ENCODE assay signal across 8 mouse cellular contexts in genomic region chr17:15497882-15498752, GRCm38 (mm10). TPM values are rescaled to one million over a fixed set of nuclear protein-coding genes. Genes with fewer than 3 reads are reported as not detected.
A peak's percentile ranks its signal among the peaks of the same experiment; 100 is the strongest.
DNase-seq lines count a peak whose midpoint lies in the region; ATAC-seq lines count a peak whose summit lies in the region.

No protein-coding gene starts in this region.

- WGBS in hindbrain, embryonic 13.5 days, result under 1% methylated on average over 50 of the region's 50 CpGs

- H3K9ac ChIP-seq in hindbrain, embryonic 13.5 days, result peak overlapping the region; percentile 86

- H3K36me3 ChIP-seq in hindbrain, embryonic 13.5 days, result peaks cover 22% of the 10 kb centered on the region

- peak overlapping the region; percentile 95 for H3K4me3 ChIP-seq in hindbrain, embryonic 13.5 days

- ATAC-seq in hindbrain, embryonic 13.5 days (ENCODE audit: low FRiP score), result peak; percentile 95

- H3K27ac ChIP-seq in hindbrain, embryonic 13.5 days, result peak overlapping the region; percentile 96

- no peaks in the 10 kb centered on the region for H3K27me3 ChIP-seq in hindbrain, embryonic 13.5 days

- peak; percentile 97 for DNase-seq in NIH3T3 (ENCODE audit: low read depth)
- DNase-seq in cerebellum, postnatal 10 days, result peak; percentile 98
- DNase-seq in frontal cortex, postnatal 10 days (ENCODE audit: low spot score in 2 of 2), result peak; percentile 91 to 94
- peak; percentile 92 to 95 for DNase-seq in layer of hippocampus, postnatal 25 days (ENCODE audit: extremely low spot score in 1 of 2, low spot score in 1 of 2)
- DNase-seq in lung, postnatal 25 days (ENCODE audit: low spot score), result peak; percentile 95
- peak; percentile 95 for DNase-seq in retina, embryonic 14.5 days (ENCODE audit: low spot score)
- peak; percentile 97 for DNase-seq in thymus, postnatal 4 days

- peak overlapping the region; percentile 93 for H3K4me2 ChIP-seq in hindbrain, embryonic 13.5 days

- H3K9me3 ChIP-seq in hindbrain, embryonic 13.5 days, result no peaks in the 10 kb centered on the region

- peaks cover 42% of the 10 kb centered on the region for H3K4me1 ChIP-seq in hindbrain, embryonic 13.5 days (replicated peaks)

RNA-seq across cellular contexts. Expression of gene Psmb1, which starts 1.4 kb away (rescaled TPM):
- polyA plus RNA-seq in hindbrain, embryonic 13.5 days (2015; fragmentation: Nextera tagmentation; extraction: Ambion mirVana), result 264 and 265 TPM in 2 replicates
- 100 to 1,000 TPM; 119 to 138 TPM for total RNA-seq in layer of hippocampus, postnatal 25 days (2021)

RNA-seq across cellular contexts. Expression of gene Tbp, which starts 1.6 kb away (rescaled TPM):
- polyA plus RNA-seq in hindbrain, embryonic 13.5 days (2015; fragmentation: Nextera tagmentation; extraction: Ambion mirVana), result 57.3 and 62.7 TPM in 2 replicates
- total RNA-seq in layer of hippocampus, postnatal 25 days (2021), result 10 to 100 TPM; 28.5 to 32.7 TPM

RNA-seq across cellular contexts. Expression of gene Pdcd2, which starts 29.0 kb away (rescaled TPM):
- 70.9 and 76.3 TPM in 2 replicates for polyA plus RNA-seq in hindbrain, embryonic 13.5 days (2015; fragmentation: Nextera tagmentation; extraction: Ambion mirVana)
- total RNA-seq in layer of hippocampus, postnatal 25 days (2021), result 10 to 100 TPM; 19.9 to 20.0 TPM

Comparison
In these comparisons a context has a peak if more than half of its experiments do, and no peak if none do; other contexts are left out.
1. Peak in every context shown above with its lines: DNase-seq, ATAC-seq, H3K4me3 ChIP-seq and H3K27ac ChIP-seq.